Mouse (Mus musculus): ENCODE results near the gene Wee1.

- no peak for TF ChIP-seq CTCF (IDR thresholded peaks at IDR 0.05; ENCODE audit: low read depth, low read length)
- no peak for TF ChIP-seq POLR2A (IDR thresholded peaks at IDR 0.05; ENCODE audit: extremely low read depth, insufficient read depth, low read length)
Observed at GRCm38 (mm10) chr7:110179208-110179607, 57.4 kb downstream of the Wee1 start.
